Mouse (Mus musculus): ENCODE results near the gene 3100002H09Rik.

GRCm38 (mm10) chr4:124605255-124605654 is 5.3 kb downstream of the 3100002H09Rik start:
- TF ChIP-seq CTCF (IDR thresholded peaks at IDR 0.05; ENCODE audit: low read depth), result no peak
- TF ChIP-seq EP300 (optimal IDR thresholded peaks at IDR 0.05), result no peak
